Mouse (Mus musculus): Measurements from ENCODE around the gene Gm44805. TPM values are rescaled to one million over a fixed set of nuclear protein-coding genes. Genes with fewer than 3 reads are reported as not detected.

Gm44805 gene
- total and polyA plus RNA-seq, 3 experiments, result not detected

DNA sequence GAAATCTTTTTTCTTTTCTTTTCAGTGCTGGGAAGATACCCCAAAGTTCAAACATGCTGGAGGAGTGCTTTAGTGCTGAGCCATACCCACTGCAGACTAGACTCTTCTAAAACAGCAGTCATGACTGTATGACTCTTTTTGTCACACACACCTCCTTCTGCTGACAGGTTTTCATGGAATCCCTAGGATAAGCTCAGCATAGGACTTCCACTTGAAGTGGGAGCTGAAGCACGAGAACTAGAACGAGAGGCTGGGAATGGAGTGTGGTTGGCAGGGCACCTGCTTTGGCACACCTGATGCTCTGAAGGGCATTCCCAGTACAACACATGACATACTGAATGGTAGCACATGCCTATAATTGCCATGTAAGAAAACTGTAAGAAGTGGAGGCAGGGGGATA is 28.6 kb downstream of the Gm44805 start:
- Histone ChIP-seq H3K79me2 (replicated peaks; ENCODE audit: control insufficient read depth, extremely low read depth, insufficient read depth, poor library complexity, severe bottlenecking) (peaks cover 9% of the 10 kb centered on the region), H3K27me3 (replicated peaks) (no peaks in the 10 kb centered on the region), H3K4me1 (ENCODE audit: control insufficient read depth in 1 of 2, insufficient read depth in 2 of 2) (no peaks in the 10 kb centered on the region), H3K4me2 (ENCODE audit: insufficient read depth, low read depth, poor library complexity, severe bottlenecking) (no peak overlapping the region), H3K9me3 (replicated peaks; ENCODE audit: low read length) (no peaks in the 10 kb centered on the region), H3K9ac (ENCODE audit: insufficient read depth, low read depth) (no peak overlapping the region), H3K27ac (ENCODE audit: insufficient read depth, low read depth) (no peak overlapping the region), H3K4me3 (replicated peaks in 1 of 3; ENCODE audit: low read depth in 2 of 3, low read length in 2 of 3, poor library complexity in 1 of 3) (no peak overlapping the region), H3K36me3 (replicated peaks in 1 of 2; ENCODE audit: control insufficient read depth in 1 of 2, insufficient read depth in 1 of 2, low read length in 1 of 2) (peaks cover 64 to 92% of the 10 kb centered on the region in 2 experiments)
- TF ChIP-seq CTCF (conservative IDR thresholded peaks at IDR 0.05 in 1 of 2, IDR thresholded peaks at IDR 0.05 in 1 of 2; ENCODE audit: low read depth in 2 of 2, low read length in 2 of 2) (no peak), EP300 (IDR thresholded peaks at IDR 0.05; ENCODE audit: low read length) (no peak), ZNF384 (IDR thresholded peaks at IDR 0.05; ENCODE audit: low read depth, low read length) (no peak), RAD21 (IDR thresholded peaks at IDR 0.05; ENCODE audit: low read depth, low read length) (no peak), UBTF (IDR thresholded peaks at IDR 0.05; ENCODE audit: low read depth, low read length) (no peak), PAX5 (IDR thresholded peaks at IDR 0.05; ENCODE audit: low read length) (no peak)
- in situ Hi-C loops (cut with MboI; ENCODE audit: low pct_ligation_motif_present, low pct_unique_long_range_greater_than_20kb, low sequenced_read_pairs), result no loop called here
- DNase-seq (ENCODE audit: extremely low read depth), result no peak
- dilution Hi-C loops (cut with MboI; ENCODE audit: extremely low pct_ligation_motif_present, extremely low pct_unique_long_range_greater_than_20kb, low sequenced_read_pairs), result no loop called here

DNA sequence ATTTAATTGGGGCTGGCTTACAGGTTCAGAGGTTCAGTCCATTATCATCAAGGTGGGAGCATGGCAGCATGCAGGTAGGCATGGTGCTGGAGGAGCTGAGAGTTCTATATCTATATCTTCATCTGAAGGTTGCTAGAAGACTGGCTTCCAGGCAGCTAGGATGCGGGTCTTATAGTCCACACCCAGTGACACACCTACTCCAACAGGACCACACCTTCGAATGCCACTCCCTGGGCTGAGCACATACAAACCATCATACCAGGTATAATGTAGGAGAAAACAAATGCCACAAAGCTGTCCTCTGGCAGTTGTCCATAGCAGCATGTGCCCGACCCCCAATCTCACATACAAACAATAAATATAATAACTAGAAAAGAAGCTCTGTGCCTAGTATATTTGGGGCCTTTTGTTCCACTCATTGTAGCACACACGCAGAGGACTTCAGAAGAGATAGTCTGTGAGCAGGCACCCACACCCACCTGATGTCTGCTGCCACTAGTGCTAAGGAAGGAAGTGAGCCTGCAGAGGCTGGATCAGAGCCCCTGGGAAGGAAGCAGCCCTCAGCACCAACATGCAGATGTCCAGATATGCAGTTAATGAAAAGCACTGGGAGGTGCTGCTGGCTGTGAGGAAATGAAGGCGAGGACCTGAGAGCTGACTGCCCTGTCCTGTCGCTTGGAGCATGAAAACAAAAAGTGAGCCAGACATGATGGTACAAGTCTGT is 30.0 kb downstream of the Gm44805 start:
- no peaks in the 10 kb centered on the region for H3K27me3 ChIP-seq (replicated peaks)
- dilution Hi-C loops (cut with MboI; ENCODE audit: extremely low pct_ligation_motif_present, extremely low pct_unique_long_range_greater_than_20kb, low sequenced_read_pairs), result no loop called here
- H3K36me3 ChIP-seq (replicated peaks in 1 of 2; ENCODE audit: control insufficient read depth in 1 of 2, insufficient read depth in 1 of 2, low read length in 1 of 2), result peaks cover 66 to 88% of the 10 kb centered on the region in 2 experiments
- no peak for DNase-seq (ENCODE audit: extremely low read depth)
- no peak overlapping the region for H3K4me3 ChIP-seq (replicated peaks in 1 of 3; ENCODE audit: low read depth in 2 of 3, low read length in 2 of 3, poor library complexity in 1 of 3)
- H3K9ac ChIP-seq (ENCODE audit: insufficient read depth, low read depth), result no peak overlapping the region
- peaks cover 3% of the 10 kb centered on the region; the same call in 1 of the 2 replicates for H3K79me2 ChIP-seq (replicated peaks; ENCODE audit: control insufficient read depth, extremely low read depth, insufficient read depth, poor library complexity, severe bottlenecking)
- no peaks in the 10 kb centered on the region for H3K9me3 ChIP-seq (replicated peaks; ENCODE audit: low read length)
- H3K4me2 ChIP-seq (ENCODE audit: insufficient read depth, low read depth, poor library complexity, severe bottlenecking), result no peak overlapping the region
- H3K27ac ChIP-seq (ENCODE audit: insufficient read depth, low read depth), result no peak overlapping the region
- peaks cover 0 to 8% of the 10 kb centered on the region in 2 experiments; a peak in 2 of 4 replicates for H3K4me1 ChIP-seq (ENCODE audit: control insufficient read depth in 1 of 2, insufficient read depth in 2 of 2)
- in situ Hi-C loops (cut with MboI; ENCODE audit: low pct_ligation_motif_present, low pct_unique_long_range_greater_than_20kb, low sequenced_read_pairs), result no loop called here
- no peak for TF ChIP-seq ELF1 (IDR thresholded peaks at IDR 0.05; ENCODE audit: low read depth, low read length)
- no peak for TF ChIP-seq ZNF384 (IDR thresholded peaks at IDR 0.05; ENCODE audit: low read depth, low read length)
- no peak for TF ChIP-seq EP300 (IDR thresholded peaks at IDR 0.05; ENCODE audit: low read length)
- no peak for TF ChIP-seq HCFC1 (IDR thresholded peaks at IDR 0.05; ENCODE audit: low read depth, low read length)
- no peak for TF ChIP-seq CHD2 (IDR thresholded peaks at IDR 0.05; ENCODE audit: low read length)
- TF ChIP-seq SIN3A (IDR thresholded peaks at IDR 0.05; ENCODE audit: low read length), result no peak
- no peak for TF ChIP-seq POLR2A (IDR thresholded peaks at IDR 0.05; ENCODE audit: low read depth, low read length)
- no peak for TF ChIP-seq CHD1 (IDR thresholded peaks at IDR 0.05; ENCODE audit: low read depth, low read length)
- TF ChIP-seq RCOR1 (conservative IDR thresholded peaks at IDR 0.05; ENCODE audit: low read depth, low read length), result no peak
- no peak for TF ChIP-seq JUND (conservative IDR thresholded peaks at IDR 0.05; ENCODE audit: low read depth, low read length)

DNA sequence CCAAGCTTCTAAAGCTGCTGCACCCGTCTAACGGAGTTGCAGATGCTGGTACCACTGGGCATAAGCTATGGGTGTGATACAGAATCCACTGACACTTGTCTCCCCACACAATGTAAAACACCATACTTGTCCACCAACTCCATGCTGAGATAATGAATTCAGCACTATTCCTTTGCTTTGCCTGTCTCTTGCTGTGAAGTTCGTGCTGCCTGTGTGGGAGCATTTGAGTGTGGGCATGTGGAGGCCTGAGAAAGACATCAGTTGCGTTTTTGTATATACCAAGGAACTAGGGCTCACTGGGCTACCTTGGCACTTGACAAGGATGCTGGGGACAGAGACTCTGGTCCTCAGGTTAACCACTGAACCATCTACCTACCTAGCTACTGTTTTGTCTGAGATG is 40.0 kb downstream of the Gm44805 start:
- no peaks in the 10 kb centered on the region for H3K27me3 ChIP-seq (replicated peaks)
- H3K4me2 ChIP-seq (ENCODE audit: insufficient read depth, low read depth, poor library complexity, severe bottlenecking), result no peak overlapping the region
- no peaks in the 10 kb centered on the region for H3K9me3 ChIP-seq (replicated peaks; ENCODE audit: low read length)
- peaks cover 0 to 17% of the 10 kb centered on the region in 2 experiments; a peak in 2 of 4 replicates for H3K4me1 ChIP-seq (ENCODE audit: control insufficient read depth in 1 of 2, insufficient read depth in 2 of 2)
- in situ Hi-C loops (cut with MboI; ENCODE audit: low pct_ligation_motif_present, low pct_unique_long_range_greater_than_20kb, low sequenced_read_pairs), result no loop called here
- H3K9ac ChIP-seq (ENCODE audit: insufficient read depth, low read depth), result no peak overlapping the region
- DNase-seq (ENCODE audit: extremely low read depth), result no peak
- H3K27ac ChIP-seq (ENCODE audit: insufficient read depth, low read depth), result no peak overlapping the region
- dilution Hi-C loops (cut with MboI; ENCODE audit: extremely low pct_ligation_motif_present, extremely low pct_unique_long_range_greater_than_20kb, low sequenced_read_pairs), result no loop called here
- no peak overlapping the region for H3K4me3 ChIP-seq (replicated peaks in 1 of 3; ENCODE audit: low read depth in 2 of 3, low read length in 2 of 3, poor library complexity in 1 of 3)
- TF ChIP-seq MEF2A (IDR thresholded peaks at IDR 0.05; ENCODE audit: borderline replicate concordance, low read depth, low read length), result no peak
- H3K79me2 ChIP-seq (replicated peaks; ENCODE audit: control insufficient read depth, extremely low read depth, insufficient read depth, poor library complexity, severe bottlenecking), result no peaks in the 10 kb centered on the region
- H3K36me3 ChIP-seq (replicated peaks in 1 of 2; ENCODE audit: control insufficient read depth in 1 of 2, insufficient read depth in 1 of 2, low read length in 1 of 2), result peaks cover 83 to 88% of the 10 kb centered on the region in 2 experiments
